Mouse (Mus musculus) MEL (cell line): ENCODE data around the gene Tln2.

Experiments
- CTCF ChIP-seq, 3 experiments: IDR thresholded peaks in 2 of 3; conservative IDR thresholded peaks in 1 of 3; 2 replicates each; pipeline ENCODE4 v1.5.1; 2011 to 2012; ENCODE audit warnings: low read length in 3 of 3, low read depth in 2 of 3, mild to moderate bottlenecking in 2 of 3, improper control_type of control experiment in 1 of 3, inconsistent platforms in 1 of 3, mixed read lengths in 1 of 3, moderate library complexity in 1 of 3; ENCODE audit not compliant: control insufficient read depth in 1 of 3, insufficient read depth in 1 of 3, poor library complexity in 1 of 3, severe bottlenecking in 1 of 3
- EP300 ChIP-seq, 2 experiments: IDR thresholded peaks; 2 replicates each; pipeline ENCODE4 v1.6.1; 2011; ENCODE audit warnings: improper control_type of control experiment in 2 of 2, low read length in 2 of 2, low read depth in 1 of 2, mild to moderate bottlenecking in 1 of 2
- HCFC1 ChIP-seq: IDR thresholded peaks from 2 replicates; pipeline ENCODE4 v1.6.1; 2012; ENCODE audit warnings: low read depth, mild to moderate bottlenecking, inconsistent platforms, low read length, improper control_type of control experiment, moderate library complexity
- MAFK ChIP-seq: IDR thresholded peaks from 2 replicates; pipeline ENCODE4 v1.6.1; 2011; ENCODE audit warnings: low read depth, mild to moderate bottlenecking, low read length, improper control_type of control experiment, borderline replicate concordance
- MAZ ChIP-seq: IDR thresholded peaks from 2 replicates; pipeline ENCODE4 v1.6.1; 2012; ENCODE audit warnings: low read depth, mild to moderate bottlenecking, inconsistent platforms, low read length, improper control_type of control experiment
- MEF2A ChIP-seq: IDR thresholded peaks from 2 replicates; pipeline ENCODE4 v1.6.1; 2014; ENCODE audit warnings: low read depth, mild to moderate bottlenecking, inconsistent platforms, low read length, improper control_type of control experiment; ENCODE audit not compliant: poor library complexity, insufficient replicate concordance, severe bottlenecking; ENCODE audit errors: extremely low read depth
- MYC ChIP-seq: IDR thresholded peaks from 2 replicates; pipeline ENCODE4 v1.6.1; 2011; ENCODE audit warnings: low read depth, mild to moderate bottlenecking, low read length, improper control_type of control experiment, moderate library complexity
- POLR2A ChIP-seq, 2 experiments: IDR thresholded peaks; 2 replicates each; pipeline ENCODE4 v1.6.1; 2011 to 2012; ENCODE audit warnings: low read length in 2 of 2, mild to moderate bottlenecking in 2 of 2, control low read depth in 1 of 2, improper control_type of control experiment in 1 of 2, low read depth in 1 of 2, moderate library complexity in 1 of 2; ENCODE audit not compliant: control insufficient read depth in 1 of 2, insufficient read depth in 1 of 2, poor library complexity in 1 of 2
- POLR2AphosphoS2 ChIP-seq: IDR thresholded peaks from 2 replicates; pipeline ENCODE4 v1.6.1; 2011; ENCODE audit warnings: low read length, improper control_type of control experiment
- TAL1 ChIP-seq: IDR thresholded peaks from 2 replicates; pipeline ENCODE4 v1.6.1; 2012; ENCODE audit warnings: mild to moderate bottlenecking, inconsistent platforms, low read length, moderate library complexity, mixed read lengths
- ZMIZ1 ChIP-seq: IDR thresholded peaks from 2 replicates; pipeline ENCODE4 v1.6.1; 2012; ENCODE audit warnings: low read depth, mild to moderate bottlenecking, inconsistent platforms, low read length, improper control_type of control experiment, moderate library complexity

GRCm38 (mm10) chr9:67545794-67546193 is 13.7 kb downstream of the Tln2 start:
- no peak for TF ChIP-seq POLR2A (IDR thresholded peaks at IDR 0.05; ENCODE audit: control insufficient read depth in 1 of 2, insufficient read depth in 1 of 2, low read depth in 1 of 2, low read length in 2 of 2, poor library complexity in 1 of 2)
- no peak for TF ChIP-seq CTCF (IDR thresholded peaks at IDR 0.05 in 2 of 3, conservative IDR thresholded peaks at IDR 0.05 in 1 of 3; ENCODE audit: control insufficient read depth in 1 of 3, insufficient read depth in 1 of 3, low read depth in 2 of 3, low read length in 3 of 3, poor library complexity in 1 of 3, severe bottlenecking in 1 of 3)
- no peak for TF ChIP-seq EP300 (IDR thresholded peaks at IDR 0.05; ENCODE audit: low read depth in 1 of 2, low read length in 2 of 2)
- TF ChIP-seq MYC = no peak
- no peak for TF ChIP-seq POLR2AphosphoS2
- TF ChIP-seq TAL1 = no peak
- no peak for TF ChIP-seq MAZ
- no peak for TF ChIP-seq MEF2A
- no peak for TF ChIP-seq HCFC1
- TF ChIP-seq MAFK = no peak
- no peak for TF ChIP-seq ZMIZ1
